Mouse (Mus musculus) heart, postnatal 25 days (tissue): ENCODE measurements around the gene Ddx19b. TPM values are rescaled to one million over a fixed set of nuclear protein-coding genes. Genes with fewer than 3 reads are reported as not detected.
A peak's percentile ranks its signal among the peaks of the same experiment; 100 is the strongest.
"Not testable (repeated sequence)": the region's sequence is repeated elsewhere in the genome, so short reads cannot be mapped to it uniquely, and the experiment has no call there.

ENCODE experiments used
- DNase-seq: peaks from one replicate; pipeline ENCODE4 v3.0.0; 2022; ENCODE audit warnings: low spot score
- intact Hi-C: fragments of 180-260 bp; cut with DNase I; formaldehyde crosslinking; loops from one replicate; pipeline ENCODE4 v1.15.1; 2025
- microRNA-seq: library from miRNA; unstranded; fragments of <30 nt; microRNA quantifications from one replicate; pipeline ENCODE4 v1.2.0, GENCODE M21; 2022
- total RNA-seq, 2 experiments: library from RNA; stranded (reverse); gene quantifications; 2 replicates each; pipeline ENCODE4 v1.2.3; 2021

Gene Ddx19b
- total RNA-seq, 2 experiments from 2014 or later, result 10.7 to 11.0 TPM

GRCm38 (mm10) chr8:110969910-110970770 lies 61.4 kb downstream of the Ddx19b start:
- intact Hi-C loops, result loop anchor here (5.0 kb wide), 1 partner anchor 68 kb away; the partner anchor contains the start of gene Fuk
- DNase-seq, result peak; percentile 82

GRCm38 (mm10) chr8:110967326-110967725 lies 64.2 kb downstream of the Ddx19b start:
- intact Hi-C loops, result loop anchor here (5.0 kb wide), 1 partner anchor 65 kb away; the partner anchor contains the start of gene Fuk

GRCm38 (mm10) chr8:110966586-110966985 lies 65.0 kb downstream of the Ddx19b start:
- intact Hi-C loops, result loop anchor here (5.0 kb wide), 1 partner anchor 64 kb away; the partner anchor contains the start of gene Fuk

More at GRCm38 (mm10) chr8:110967326-110967725, 64.2 kb downstream of the Ddx19b start:
- no peak for DNase-seq

GRCm38 (mm10) chr8:110965594-110965993 lies 66.0 kb downstream of the Ddx19b start:
- DNase-seq, result peak; percentile 83

More at GRCm38 (mm10) chr8:110966586-110966985, 65.0 kb downstream of the Ddx19b start:
- no peak for DNase-seq

GRCm38 (mm10) chr8:110964666-110965065 lies 66.9 kb downstream of the Ddx19b start:
- intact Hi-C loops, result loop anchor here (2.0 to 5.0 kb wide), 2 partner anchors 44 to 62 kb away; partner anchors contain the start of gene Fuk
- no peak for DNase-seq

More at GRCm38 (mm10) chr8:110965594-110965993, 66.0 kb downstream of the Ddx19b start:
- intact Hi-C loops, result loop anchor here (2.0 to 5.0 kb wide), 2 partner anchors 45 to 63 kb away; partner anchors contain the start of gene Fuk

GRCm38 (mm10) chr8:110963051-110963450 lies 68.5 kb downstream of the Ddx19b start:
- DNase-seq, result no peak
- intact Hi-C loops, result no loop called here

- DNase-seq, result no peak
- intact Hi-C loops, result no loop called here
Observed at GRCm38 (mm10) chr8:110959906-110960305, 71.6 kb downstream of the Ddx19b start.

- intact Hi-C loops, result no loop called here
Observed at GRCm38 (mm10) chr8:110959071-110959780, 72.3 kb downstream of the Ddx19b start.

GRCm38 (mm10) chr8:110958553-110958952 lies 73.0 kb downstream of the Ddx19b start:
- intact Hi-C loops, result loop anchor here (1.0 kb wide), 1 partner anchor 15 kb away; no protein-coding TSS in a partner anchor
- not testable (repeated sequence) for DNase-seq

More at GRCm38 (mm10) chr8:110959071-110959780, 72.3 kb downstream of the Ddx19b start:
- DNase-seq, result no peak

GRCm38 (mm10) chr8:110958135-110958534 lies 73.4 kb downstream of the Ddx19b start:
- intact Hi-C loops, result loop anchor here (1.0 kb wide), 1 partner anchor 15 kb away; no protein-coding TSS in a partner anchor
- no peak for DNase-seq

- intact Hi-C loops, result no loop called here
- DNase-seq, result no peak
Observed at GRCm38 (mm10) chr8:110957471-110957870, 74.1 kb downstream of the Ddx19b start.

GRCm38 (mm10) chr8:110956619-110957450 lies 74.7 kb downstream of the Ddx19b start:
- DNase-seq, result no peak
- intact Hi-C loops, result no loop called here

- intact Hi-C loops, result no loop called here
- no peak for DNase-seq
Observed at GRCm38 (mm10) chr8:110954776-110955175, 76.8 kb downstream of the Ddx19b start.

Small RNA genes lying within 50 kb of the gene (microRNA-seq; reads per million reads assigned to microRNA genes)
- not detected for gene Gm24103
- gene Mir3473d, result not detected

Other genes starting within 250 kb of the Ddx19b start
- gene Il34, start 225.8 kb downstream of the Ddx19b start, total RNA-seq, result 1 to 10 TPM; 7.2 TPM
- 10 to 100 TPM; 69.6 to 73.7 TPM for gene Cog4, start 185.2 kb downstream of the Ddx19b start, total RNA-seq
- 10 to 100 TPM; 39.7 to 42.4 TPM for gene Sf3b3, start 185.0 kb downstream of the Ddx19b start, total RNA-seq
- gene Fuk, start 129.3 kb downstream of the Ddx19b start, total RNA-seq, result 1 to 10 TPM; 4.6 to 5.4 TPM
- 10 to 100 TPM; 22.9 to 29.4 TPM for gene St3gal2, start 111.8 kb downstream of the Ddx19b start, total RNA-seq
- gene Ddx19a, start 34.0 kb downstream of the Ddx19b start, total RNA-seq, result 10 to 100 TPM; 33.2 to 33.3 TPM
- 10 to 100 TPM; 31.4 to 34.5 TPM for gene Aars, start 1.4 kb upstream of the Ddx19b start, total RNA-seq
- gene Exosc6, start 24.6 kb upstream of the Ddx19b start, total RNA-seq, result not detected
- under 1 TPM; 0.75 to 0.94 TPM for gene Clec18a, start 60.7 kb upstream of the Ddx19b start, total RNA-seq
- gene Pdpr, start 62.9 kb upstream of the Ddx19b start, total RNA-seq, result 10 to 100 TPM; 92.4 to 93.0 TPM
- gene Glg1, start 227.5 kb upstream of the Ddx19b start, total RNA-seq, result 100 to 1,000 TPM in 1 of 2 experiments, 10 to 100 TPM in 1; 96.0 to 105 TPM